Mouse (Mus musculus) lung, adult 2 months (tissue): Measurements from ENCODE around the gene Cdc14a.

Experiments
- CTCF ChIP-seq: fragments of 200-500 bp; IDR thresholded peaks from 2 replicates; pipeline ENCODE4 v1.5.1; 2011; ENCODE audit warnings: mild to moderate bottlenecking, low read length, control low read depth; ENCODE audit not compliant: insufficient read depth
- POLR2A ChIP-seq: fragments of 200-500 bp; IDR thresholded peaks from 2 replicates; pipeline ENCODE4 v1.6.1; 2011; ENCODE audit warnings: low read depth, mild to moderate bottlenecking, control low read depth, low read length, borderline replicate concordance; ENCODE audit errors: extremely low read depth

DNA sequence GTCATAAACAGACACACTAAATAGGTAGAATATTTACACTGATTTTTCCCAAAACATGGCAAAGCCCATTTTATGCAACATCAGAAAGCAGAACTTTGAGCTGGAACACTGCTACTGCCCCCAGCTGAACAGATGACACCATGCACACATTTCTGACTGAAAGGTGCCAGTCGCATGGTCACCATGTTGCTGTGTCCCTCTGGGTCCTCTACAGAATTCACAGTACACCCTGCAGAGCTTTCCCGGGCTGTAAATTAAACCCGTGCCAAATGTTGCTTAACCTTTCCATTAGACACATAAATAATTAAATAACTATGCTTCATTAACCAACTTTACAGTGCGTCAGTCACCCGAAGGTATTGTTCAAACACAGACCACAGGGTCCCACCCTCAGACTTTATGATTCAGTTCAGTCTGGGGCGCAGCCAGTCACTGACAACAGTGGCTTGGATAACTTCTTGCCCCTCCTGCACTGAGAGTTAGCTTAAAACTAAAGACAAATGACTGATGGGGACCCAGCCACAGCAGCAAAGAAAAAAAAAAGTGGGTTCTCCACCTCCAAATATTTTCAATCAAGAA lies 73.4 kb downstream of the Cdc14a start:
- TF ChIP-seq POLR2A (no peak), CTCF (no peak)
